Mouse (Mus musculus) liver, adult 2 months (tissue): ENCODE measurements around the gene Map3k5. TPM values are rescaled to one million over a fixed set of nuclear protein-coding genes. Genes with fewer than 3 reads are reported as not detected.

Experiments used
- DNase-seq: peaks from one replicate; pipeline ENCODE4 v3.0.0-alpha.2; 2011; ENCODE audit warnings: low read depth, low spot score; ENCODE audit errors: extremely low read depth
- H3K27ac ChIP-seq: fragments of 200-500 bp; replicated peaks from 2 replicates; pipeline ENCODE4 v1.5.1; 2012; ENCODE audit warnings: low read depth, mild to moderate bottlenecking, control low read depth, inconsistent platforms, low read length; ENCODE audit not compliant: insufficient read depth
- H3K27me3 ChIP-seq: fragments of 200-500 bp; 2 replicates; pipeline ENCODE4 v1.6.1; 2012; ENCODE audit warnings: mild to moderate bottlenecking, moderate library complexity, low read length, inconsistent platforms; ENCODE audit not compliant: control insufficient read depth, insufficient read depth
- H3K36me3 ChIP-seq: fragments of 200-500 bp; 2 replicates; pipeline ENCODE4 v1.6.1; 2012; ENCODE audit warnings: low read length, inconsistent platforms; ENCODE audit not compliant: control insufficient read depth, insufficient read depth
- H3K4me1 ChIP-seq: fragments of 200-500 bp; 2 replicates; pipeline ENCODE4 v1.6.1; 2011; ENCODE audit warnings: low read length; ENCODE audit not compliant: control insufficient read depth, insufficient read depth
- H3K4me3 ChIP-seq: fragments of 200-500 bp; 2 replicates; pipeline ENCODE4 v1.5.1; 2011; ENCODE audit warnings: low read depth, mild to moderate bottlenecking, control low read depth, low read length, moderate library complexity; ENCODE audit not compliant: insufficient read depth
- H3K79me2 ChIP-seq: fragments of 200-500 bp; 2 replicates; pipeline ENCODE4 v1.6.1; 2012; ENCODE audit warnings: inconsistent platforms, mild to moderate bottlenecking, low read length, moderate library complexity; ENCODE audit not compliant: control insufficient read depth, insufficient read depth
- H3K9ac ChIP-seq: fragments of 200-500 bp; 2 replicates; pipeline ENCODE4 v1.6.1; 2012; ENCODE audit warnings: low read depth, mild to moderate bottlenecking, control low read depth, inconsistent platforms, low read length
- CTCF ChIP-seq: fragments of 200-500 bp; IDR thresholded peaks from 2 replicates; pipeline ENCODE4 v1.5.1; 2011; ENCODE audit warnings: low read depth, low read length, control low read depth
- POLR2A ChIP-seq: fragments of 200-500 bp; IDR thresholded peaks from 2 replicates; pipeline ENCODE4 v1.6.1; 2011; ENCODE audit warnings: low read length, control low read depth; ENCODE audit not compliant: insufficient read depth; ENCODE audit errors: extremely low read depth
- WGBS: fragments of 180-500 bp; shearing (Covaris S2); methylation state at CpG from one replicate; pipeline ENCODE4 v1.1.7; 2018; 5-methylcytosine and 5-hydroxymethylcytosine counted together
- polyA plus RNA-seq: library from polyadenylated mRNA; depleted of rRNA; stranded (reverse); fragments of >200 nt; gene quantifications from 2 replicates; pipeline ENCODE4 v1.2.3, GENCODE M21; 2012
- total RNA-seq: library from RNA; depleted of rRNA; stranded (reverse); fragments of >200 nt; gene quantifications from 2 replicates; pipeline ENCODE4 v1.2.3, GENCODE M21; 2014

Gene Map3k5
- total and polyA plus RNA-seq, 2 experiments, result 2.9 to 25.4 TPM

GRCm38 (mm10) chr10:19928205-19928604 lies 6.1 kb upstream of the Map3k5 start:
- Histone ChIP-seq H3K27ac (no peak overlapping the region), H3K4me1 (no peaks in the 10 kb centered on the region), H3K27me3 (no peaks in the 10 kb centered on the region), H3K36me3 (no peaks in the 10 kb centered on the region), H3K79me2 (no peaks in the 10 kb centered on the region), H3K4me3 (no peak overlapping the region), H3K9ac (no peak overlapping the region)
- 69% methylated on average over 1 of the region's 1 CpGs for WGBS
- no peak for TF ChIP-seq POLR2A
- DNase-seq, result no peak

GRCm38 (mm10) chr10:19932986-19933385 lies 1.3 kb upstream of the Map3k5 start:
- DNase-seq, result no peak
- H3K27ac ChIP-seq, result no peak overlapping the region
- H3K4me3 ChIP-seq, result no peak overlapping the region
- H3K4me1 ChIP-seq, result peaks cover 8% of the 10 kb centered on the region
- H3K79me2 ChIP-seq, result peaks cover 7% of the 10 kb centered on the region; the same call in 1 of the 2 replicates
- TF ChIP-seq POLR2A (no peak), CTCF (no peak)
- H3K36me3 ChIP-seq, result no peaks in the 10 kb centered on the region
- WGBS, result 36% methylated on average over 3 of the region's 3 CpGs
- H3K9ac ChIP-seq, result no peak overlapping the region
- H3K27me3 ChIP-seq, result no peaks in the 10 kb centered on the region

- Histone ChIP-seq H3K4me1 (peaks cover 12% of the 10 kb centered on the region), H3K27ac (peak overlapping the region; percentile 83), H3K27me3 (no peaks in the 10 kb centered on the region), H3K36me3 (no peaks in the 10 kb centered on the region), H3K4me3 (peak overlapping the region; percentile 86), H3K9ac (peak overlapping the region; percentile 88), H3K79me2 (peaks cover 11% of the 10 kb centered on the region; the same call in 1 of the 2 replicates)
- DNase-seq, result peak; percentile 71
- under 1% methylated on average over 96 of the region's 97 CpGs for WGBS
- TF ChIP-seq POLR2A (peak; percentile 12; the same call in 1 of the 2 replicates), CTCF (peak; percentile 71)
Measured at GRCm38 (mm10) chr10:19933511-19934383, 525 bp upstream of the Map3k5 start.

GRCm38 (mm10) chr10:19935295-19935623 lies 987 bp downstream of the Map3k5 start:
- 5% methylated on average over 10 of the region's 10 CpGs for WGBS
- peak overlapping the region; percentile 86 for H3K4me3 ChIP-seq
- TF ChIP-seq POLR2A (no peak), CTCF (no peak)
- no peaks in the 10 kb centered on the region for H3K27me3 ChIP-seq
- DNase-seq, result peak; percentile 65
- H3K4me1 ChIP-seq, result peaks cover 23% of the 10 kb centered on the region
- no peaks in the 10 kb centered on the region for H3K36me3 ChIP-seq
- peak overlapping the region; percentile 69 for H3K27ac ChIP-seq
- H3K9ac ChIP-seq, result peak overlapping the region; percentile 83
- H3K79me2 ChIP-seq, result peaks cover 22% of the 10 kb centered on the region; the same call in 1 of the 2 replicates

- TF ChIP-seq POLR2A, result no peak
- no peak for TF ChIP-seq CTCF
- peaks cover 23% of the 10 kb centered on the region for H3K4me1 ChIP-seq
- peak overlapping the region; percentile 9; the same call in 1 of the 2 replicates for H3K4me3 ChIP-seq
- 17% methylated on average over 4 of the region's 4 CpGs for WGBS
- peak; percentile 42 for DNase-seq
- H3K27ac ChIP-seq, result peak overlapping the region; percentile 25; the same call in 1 of the 2 replicates
- peaks cover 27% of the 10 kb centered on the region; the same call in 1 of the 2 replicates for H3K79me2 ChIP-seq
- no peaks in the 10 kb centered on the region for H3K36me3 ChIP-seq
- 0 out of 2 replicates have a peak overlapping the region, but pooled peaks have one; percentile 23 for H3K9ac ChIP-seq
- H3K27me3 ChIP-seq, result no peaks in the 10 kb centered on the region
Measured at GRCm38 (mm10) chr10:19935821-19936367, 1.6 kb downstream of the Map3k5 start.
